Mouse (Mus musculus): ENCODE data around the gene Ino80e. TPM values are rescaled to one million over a fixed set of nuclear protein-coding genes. Genes with fewer than 3 reads are reported as not detected.

Ino80e gene
- total and polyA plus RNA-seq, 3 experiments, result 73.6 to 243 (median 73.9) TPM

- H3K4me1 ChIP-seq (ENCODE audit: control insufficient read depth in 1 of 2, insufficient read depth in 2 of 2), result peaks cover 5 to 41% of the 10 kb centered on the region in 2 experiments
- DNase-seq (ENCODE audit: extremely low read depth), result no peak
- in situ Hi-C loops (cut with MboI; ENCODE audit: low pct_ligation_motif_present, low pct_unique_long_range_greater_than_20kb, low sequenced_read_pairs), result no loop called here
- peaks cover 32% of the 10 kb centered on the region for H3K79me2 ChIP-seq (replicated peaks; ENCODE audit: control insufficient read depth, extremely low read depth, insufficient read depth, poor library complexity, severe bottlenecking)
- H3K36me3 ChIP-seq (replicated peaks in 1 of 2; ENCODE audit: control insufficient read depth in 1 of 2, insufficient read depth in 1 of 2, low read length in 1 of 2), result peaks cover 49 to 73% of the 10 kb centered on the region in 2 experiments
- no peaks in the 10 kb centered on the region for H3K9me3 ChIP-seq (replicated peaks; ENCODE audit: low read length)
- dilution Hi-C loops (cut with MboI; ENCODE audit: extremely low pct_ligation_motif_present, extremely low pct_unique_long_range_greater_than_20kb, low sequenced_read_pairs), result no loop called here
- no peaks in the 10 kb centered on the region for H3K27me3 ChIP-seq (replicated peaks)
- peak overlapping the region in 2 of 3 experiments; percentile 84 to 87 for H3K4me3 ChIP-seq (replicated peaks in 1 of 3; ENCODE audit: low read depth in 2 of 3, low read length in 2 of 3, poor library complexity in 1 of 3)
- H3K4me2 ChIP-seq (ENCODE audit: insufficient read depth, low read depth, poor library complexity, severe bottlenecking), result peak overlapping the region; percentile 78; the same call in 1 of the 2 replicates
- peak overlapping the region; percentile 18; the same call in 1 of the 2 replicates for H3K27ac ChIP-seq (ENCODE audit: insufficient read depth, low read depth)
- no peak for TF ChIP-seq JUND (conservative IDR thresholded peaks at IDR 0.05; ENCODE audit: low read depth, low read length)
- peak; percentile 12; the same call in 1 of the 2 replicates for TF ChIP-seq POLR2A (IDR thresholded peaks at IDR 0.05; ENCODE audit: low read depth, low read length)
- peak overlapping the region; percentile 78; the same call in 1 of the 2 replicates for H3K9ac ChIP-seq (ENCODE audit: insufficient read depth, low read depth)
Observed at GRCm38 (mm10) chr7:126863791-126864190, 1.6 kb upstream of the Ino80e start.

GRCm38 (mm10) chr7:126861429-126862130 lies 597 bp downstream of the Ino80e start, which contains the start of gene Hirip3:
Gene Hirip3, plus strand, starts transcription at chr7:126861972.
- H3K36me3 ChIP-seq (replicated peaks in 1 of 2; ENCODE audit: control insufficient read depth in 1 of 2, insufficient read depth in 1 of 2, low read length in 1 of 2), result peaks cover 55 to 73% of the 10 kb centered on the region in 2 experiments
- no peaks in the 10 kb centered on the region for H3K27me3 ChIP-seq (replicated peaks)
- peaks cover 32% of the 10 kb centered on the region for H3K79me2 ChIP-seq (replicated peaks; ENCODE audit: control insufficient read depth, extremely low read depth, insufficient read depth, poor library complexity, severe bottlenecking)
- in situ Hi-C loops (cut with MboI; ENCODE audit: low pct_ligation_motif_present, low pct_unique_long_range_greater_than_20kb, low sequenced_read_pairs) (no loop called here), dilution Hi-C loops (cut with MboI; ENCODE audit: extremely low pct_ligation_motif_present, extremely low pct_unique_long_range_greater_than_20kb, low sequenced_read_pairs) (no loop called here)
- no peaks in the 10 kb centered on the region for H3K9me3 ChIP-seq (replicated peaks; ENCODE audit: low read length)
- no peak for TF ChIP-seq PAX5 (IDR thresholded peaks at IDR 0.05; ENCODE audit: low read length)
- TF ChIP-seq ZMIZ1 (IDR thresholded peaks at IDR 0.05; ENCODE audit: low read depth, low read length), result peak; percentile 45; the same call in 1 of the 2 replicates
- TF ChIP-seq MAZ (IDR thresholded peaks at IDR 0.05; ENCODE audit: low read depth, low read length), result peak; percentile 85
- no peak for TF ChIP-seq ZC3H11A (IDR thresholded peaks at IDR 0.05; ENCODE audit: low read depth, low read length)
- peak; percentile 61 for TF ChIP-seq IRF4 (IDR thresholded peaks at IDR 0.05; ENCODE audit: low read depth, low read length)
- TF ChIP-seq MAFK (IDR thresholded peaks at IDR 0.05; ENCODE audit: insufficient replicate concordance, low read length), result 0 out of 2 replicates have a peak, but pooled peaks have one; percentile 37
- TF ChIP-seq POLR2A (IDR thresholded peaks at IDR 0.05; ENCODE audit: low read depth, low read length), result peak; percentile 84
- TF ChIP-seq NRF1 (IDR thresholded peaks at IDR 0.05; ENCODE audit: low read depth, low read length), result no peak
- peak; percentile 6; the same call in 1 of the 2 replicates for TF ChIP-seq CHD2 (IDR thresholded peaks at IDR 0.05; ENCODE audit: low read length)
- no peak; the same call in none of the 2 replicates for TF ChIP-seq POLR2AphosphoS2 (IDR thresholded peaks at IDR 0.05; ENCODE audit: low read depth, low read length)
- peak; percentile 40; the same call in 1 of the 2 replicates for TF ChIP-seq TBP (conservative IDR thresholded peaks at IDR 0.05; ENCODE audit: low read depth, low read length)
- TF ChIP-seq ZNF384 (IDR thresholded peaks at IDR 0.05; ENCODE audit: low read depth, low read length), result no peak
- TF ChIP-seq RCOR1 (conservative IDR thresholded peaks at IDR 0.05; ENCODE audit: low read depth, low read length), result 0 out of 2 replicates have a peak, but pooled peaks have one; percentile 12
- TF ChIP-seq MEF2A (IDR thresholded peaks at IDR 0.05; ENCODE audit: borderline replicate concordance, low read depth, low read length), result peak; percentile 29; the same call in 1 of the 2 replicates
- peak; percentile 30; the same call in 1 of the 2 replicates for TF ChIP-seq SIN3A (IDR thresholded peaks at IDR 0.05; ENCODE audit: low read length)
- TF ChIP-seq EP300 (IDR thresholded peaks at IDR 0.05; ENCODE audit: low read length), result no peak
- TF ChIP-seq BHLHE40 (IDR thresholded peaks at IDR 0.05; ENCODE audit: low read depth, low read length), result no peak
- TF ChIP-seq UBTF (IDR thresholded peaks at IDR 0.05; ENCODE audit: low read depth, low read length), result no peak
- TF ChIP-seq JUN (IDR thresholded peaks at IDR 0.05; ENCODE audit: insufficient read depth, low read depth, low read length), result no peak
- TF ChIP-seq KAT2A (IDR thresholded peaks at IDR 0.05; ENCODE audit: insufficient replicate concordance, low read length), result peak; percentile 88; the same call in 1 of the 2 replicates
- peak; percentile 95 for TF ChIP-seq ELF1 (IDR thresholded peaks at IDR 0.05; ENCODE audit: low read depth, low read length)
- peak; percentile 63; the same call in 1 of the 2 replicates for TF ChIP-seq TCF12 (IDR thresholded peaks at IDR 0.05; ENCODE audit: low read depth, low read length)
- TF ChIP-seq E2F4 (IDR thresholded peaks at IDR 0.05; ENCODE audit: insufficient replicate concordance, low read depth, low read length), result 0 out of 2 replicates have a peak, but pooled peaks have one; percentile 39
- TF ChIP-seq RAD21 (IDR thresholded peaks at IDR 0.05; ENCODE audit: low read depth, low read length), result no peak
- TF ChIP-seq GABPA (IDR thresholded peaks at IDR 0.05; ENCODE audit: insufficient replicate concordance, low read depth, low read length), result peak; percentile 37; the same call in 1 of the 2 replicates
- peak; percentile 95 for TF ChIP-seq HCFC1 (IDR thresholded peaks at IDR 0.05; ENCODE audit: low read depth, low read length)
- TF ChIP-seq JUND (conservative IDR thresholded peaks at IDR 0.05; ENCODE audit: low read depth, low read length), result no peak
- no peak for TF ChIP-seq MXI1 (IDR thresholded peaks at IDR 0.05; ENCODE audit: low read depth, low read length)
- peak; percentile 61 for TF ChIP-seq NELFE (IDR thresholded peaks at IDR 0.05; ENCODE audit: low read depth, low read length)
- no peak for TF ChIP-seq CTCF (conservative IDR thresholded peaks at IDR 0.05 in 1 of 2, IDR thresholded peaks at IDR 0.05 in 1 of 2; ENCODE audit: low read depth in 2 of 2, low read length in 2 of 2)
- peak within 1 kb of the TSS; percentile 93 for H3K9ac ChIP-seq (ENCODE audit: insufficient read depth, low read depth)
- H3K4me2 ChIP-seq (ENCODE audit: insufficient read depth, low read depth, poor library complexity, severe bottlenecking), result peak within 1 kb of the TSS; percentile 78
- H3K27ac ChIP-seq (ENCODE audit: insufficient read depth, low read depth), result peak within 1 kb of the TSS; percentile 39
- peaks cover 5 to 58% of the 10 kb centered on the region in 2 experiments for H3K4me1 ChIP-seq (ENCODE audit: control insufficient read depth in 1 of 2, insufficient read depth in 2 of 2)
- DNase-seq (ENCODE audit: extremely low read depth), result peak; percentile 96
- H3K4me3 ChIP-seq (replicated peaks in 1 of 3; ENCODE audit: low read depth in 2 of 3, low read length in 2 of 3, poor library complexity in 1 of 3), result peak within 1 kb of the TSS; percentile 84 to 87 (median 85)
